Mouse (Mus musculus) MEL (cell line): ENCODE results near the gene Smurf1. TPM values are rescaled to one million over a fixed set of nuclear protein-coding genes. Genes with fewer than 3 reads are reported as not detected.

Experiments
- DNase-seq: peaks from one replicate; pipeline ENCODE4 v3.0.0; 2011; ENCODE audit warnings: low read depth, low spot score
- H3K27ac ChIP-seq: 2 replicates; pipeline ENCODE4 v1.5.1; 2012; ENCODE audit warnings: low read depth, mild to moderate bottlenecking, control low read depth, low read length, moderate library complexity; ENCODE audit not compliant: control insufficient read depth
- H3K27me3 ChIP-seq, 2 experiments: fragments of 150-350 bp in 1 of 2; sonication (generic) in 1 of 2; 2 replicates each; pipeline ENCODE4 v1.6.1; 2012; ENCODE audit warnings: low read length in 2 of 2, mild to moderate bottlenecking in 2 of 2, improper control_type of control experiment in 1 of 2, moderate library complexity in 1 of 2; ENCODE audit not compliant: insufficient read depth in 2 of 2, control insufficient read depth in 1 of 2
- H3K36me3 ChIP-seq, 2 experiments: 2 replicates each; pipeline ENCODE4 v1.6.1; 2012 to 2014; ENCODE audit warnings: low read length in 2 of 2, improper control_type of control experiment in 1 of 2, inconsistent platforms in 1 of 2, mild to moderate bottlenecking in 1 of 2; ENCODE audit not compliant: insufficient read depth in 2 of 2, control insufficient read depth in 1 of 2
- H3K4me1 ChIP-seq, 2 experiments: fragments of 150-350 bp in 1 of 2; sonication (generic) in 1 of 2; 2 replicates each; pipeline ENCODE4 v1.6.1; 2012; ENCODE audit warnings: low read length in 2 of 2, improper control_type of control experiment in 1 of 2, mild to moderate bottlenecking in 1 of 2; ENCODE audit not compliant: insufficient read depth in 2 of 2, control insufficient read depth in 1 of 2
- H3K4me3 ChIP-seq, 2 experiments: fragments of 150-350 bp in 1 of 2; sonication (generic) in 1 of 2; 2 replicates each; pipeline ENCODE4 v1.5.1; 2012; ENCODE audit warnings: low read depth in 2 of 2, low read length in 2 of 2, mild to moderate bottlenecking in 2 of 2, moderate library complexity in 2 of 2, control low read depth in 1 of 2, improper control_type of control experiment in 1 of 2; ENCODE audit not compliant: control insufficient read depth in 1 of 2, insufficient read depth in 1 of 2
- H3K79me2 ChIP-seq: 2 replicates; pipeline ENCODE4 v1.6.1; 2012; ENCODE audit warnings: mild to moderate bottlenecking, low read length, moderate library complexity; ENCODE audit not compliant: control insufficient read depth, poor library complexity, insufficient read depth
- H3K9ac ChIP-seq: 2 replicates; pipeline ENCODE4 v1.6.1; 2012; ENCODE audit warnings: low read depth, mild to moderate bottlenecking, control low read depth, low read length, moderate library complexity; ENCODE audit not compliant: control insufficient read depth, poor library complexity, severe bottlenecking
- H3K9me3 ChIP-seq: fragments of 150-350 bp; sonication (generic); replicated peaks from 2 replicates; pipeline ENCODE4 v1.6.1; 2012; ENCODE audit warnings: mild to moderate bottlenecking, low read length, improper control_type of control experiment, moderate library complexity; ENCODE audit not compliant: insufficient read depth
- E2F4 ChIP-seq: IDR thresholded peaks from 2 replicates; pipeline ENCODE4 v1.6.1; 2011; ENCODE audit warnings: low read depth, low read length, improper control_type of control experiment, borderline replicate concordance
- EP300 ChIP-seq, 2 experiments: IDR thresholded peaks; 2 replicates each; pipeline ENCODE4 v1.6.1; 2011; ENCODE audit warnings: improper control_type of control experiment in 2 of 2, low read length in 2 of 2, low read depth in 1 of 2, mild to moderate bottlenecking in 1 of 2
- HCFC1 ChIP-seq: IDR thresholded peaks from 2 replicates; pipeline ENCODE4 v1.6.1; 2012; ENCODE audit warnings: low read depth, mild to moderate bottlenecking, inconsistent platforms, low read length, improper control_type of control experiment, moderate library complexity
- JUND ChIP-seq: IDR thresholded peaks from 2 replicates; pipeline ENCODE4 v1.6.1; 2011; ENCODE audit warnings: low read depth, mild to moderate bottlenecking, improper control_type of control experiment, low read length
- MAFK ChIP-seq: IDR thresholded peaks from 2 replicates; pipeline ENCODE4 v1.6.1; 2011; ENCODE audit warnings: low read depth, mild to moderate bottlenecking, low read length, improper control_type of control experiment, borderline replicate concordance
- MAX ChIP-seq: IDR thresholded peaks from 2 replicates; pipeline ENCODE4 v1.6.1; 2011; ENCODE audit warnings: low read length, improper control_type of control experiment
- MEF2A ChIP-seq: IDR thresholded peaks from 2 replicates; pipeline ENCODE4 v1.6.1; 2014; ENCODE audit warnings: low read depth, mild to moderate bottlenecking, inconsistent platforms, low read length, improper control_type of control experiment; ENCODE audit not compliant: poor library complexity, insufficient replicate concordance, severe bottlenecking; ENCODE audit errors: extremely low read depth
- MYB ChIP-seq: IDR thresholded peaks from 2 replicates; pipeline ENCODE4 v1.6.1; 2011; ENCODE audit warnings: mild to moderate bottlenecking, low read depth, low read length, improper control_type of control experiment
- NRF1 ChIP-seq: IDR thresholded peaks from 2 replicates; pipeline ENCODE4 v1.6.1; 2014; ENCODE audit warnings: low read depth, mild to moderate bottlenecking, inconsistent platforms, low read length, improper control_type of control experiment, moderate library complexity; ENCODE audit not compliant: poor library complexity, insufficient read depth, severe bottlenecking
- POLR2A ChIP-seq, 2 experiments: IDR thresholded peaks; 2 replicates each; pipeline ENCODE4 v1.6.1; 2011 to 2012; ENCODE audit warnings: low read length in 2 of 2, mild to moderate bottlenecking in 2 of 2, control low read depth in 1 of 2, improper control_type of control experiment in 1 of 2, low read depth in 1 of 2, moderate library complexity in 1 of 2; ENCODE audit not compliant: control insufficient read depth in 1 of 2, insufficient read depth in 1 of 2, poor library complexity in 1 of 2
- POLR2AphosphoS2 ChIP-seq: IDR thresholded peaks from 2 replicates; pipeline ENCODE4 v1.6.1; 2011; ENCODE audit warnings: low read length, improper control_type of control experiment
- RCOR1 ChIP-seq: IDR thresholded peaks from 2 replicates; pipeline ENCODE4 v1.6.1; 2012; ENCODE audit warnings: low read depth, mild to moderate bottlenecking, inconsistent platforms, low read length, improper control_type of control experiment
- TAL1 ChIP-seq: IDR thresholded peaks from 2 replicates; pipeline ENCODE4 v1.6.1; 2012; ENCODE audit warnings: mild to moderate bottlenecking, inconsistent platforms, low read length, moderate library complexity, mixed read lengths
- TCF12 ChIP-seq: IDR thresholded peaks from 2 replicates; pipeline ENCODE4 v1.6.1; 2014; ENCODE audit warnings: low read depth, mild to moderate bottlenecking, inconsistent platforms, low read length, improper control_type of control experiment, moderate library complexity
- UBTF ChIP-seq: IDR thresholded peaks from 2 replicates; pipeline ENCODE4 v1.6.1; 2012; ENCODE audit warnings: low read depth, mild to moderate bottlenecking, inconsistent platforms, low read length, improper control_type of control experiment, moderate library complexity, borderline replicate concordance; ENCODE audit not compliant: insufficient read depth
- ZC3H11A ChIP-seq: IDR thresholded peaks from 2 replicates; pipeline ENCODE4 v1.6.1; 2012; ENCODE audit warnings: low read depth, mild to moderate bottlenecking, inconsistent platforms, low read length, improper control_type of control experiment
- ZKSCAN1 ChIP-seq: IDR thresholded peaks from 2 replicates; pipeline ENCODE4 v1.6.1; 2012; ENCODE audit warnings: low read depth, mild to moderate bottlenecking, inconsistent platforms, low read length, improper control_type of control experiment, moderate library complexity
- polyA plus RNA-seq, 2 experiments: library from polyadenylated mRNA; stranded (reverse) in 1 of 2; unstranded in 1 of 2; fragments of >175 nt in 1 of 2; fragments of >200 nt in 1 of 2; gene quantifications; 2 replicates each; pipeline versions ENCODE4 v1.2.1 to v1.2.4; 2012; ENCODE audit warnings: low replicate concordance in 2 of 2, low read depth in 1 of 2; ENCODE audit not compliant: insufficient read length in 2 of 2, insufficient read depth in 1 of 2, missing spikeins in 1 of 2
- total RNA-seq: library from RNA; depleted of rRNA; stranded (reverse); fragments of 300-350 nt; gene quantifications from 2 replicates; pipeline ENCODE4 v1.2.3, GENCODE M21; 2012

Gene Smurf1
- total and polyA plus RNA-seq, 3 experiments, result 4.0 to 10.6 TPM; not detected in 1

DNA sequence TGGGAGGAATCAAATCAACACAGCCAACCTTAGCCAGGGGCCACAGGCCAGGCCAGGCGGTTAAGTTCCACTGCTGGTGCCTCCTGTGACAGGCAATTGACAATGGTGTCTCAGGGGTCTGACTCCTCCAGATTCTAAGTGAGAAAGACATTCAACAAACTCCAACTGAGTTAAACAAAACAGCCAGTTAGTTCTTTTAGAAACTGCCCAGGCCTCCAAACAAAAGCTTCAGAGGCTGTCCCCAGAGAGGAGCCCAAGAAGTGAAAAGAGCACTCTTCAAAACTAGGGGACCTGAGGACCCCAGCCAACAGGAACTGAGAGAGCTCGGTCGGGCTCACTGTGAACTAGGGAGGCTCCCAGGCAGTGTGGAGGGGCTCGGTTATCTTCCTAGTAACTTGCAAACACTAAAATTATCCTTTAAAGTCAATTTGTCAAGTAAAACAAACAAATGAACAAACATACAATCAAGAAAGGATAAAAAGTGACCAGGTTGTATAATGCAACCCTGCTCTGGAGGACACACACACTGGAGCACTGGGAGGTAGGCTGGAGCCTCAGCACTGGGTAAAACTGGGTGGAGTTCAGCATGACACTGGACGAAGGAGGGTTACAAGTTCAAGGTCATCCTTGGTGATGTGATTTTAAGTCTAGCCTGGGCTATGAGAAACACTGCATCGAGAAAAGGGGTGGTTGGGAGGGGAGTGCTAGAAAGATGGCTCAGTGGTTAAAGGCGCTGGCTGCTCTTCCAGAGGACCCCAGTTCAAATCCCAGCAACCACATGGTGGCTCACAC lies 52.9 kb downstream of the Smurf1 start:
- no peaks in the 10 kb centered on the region for H3K9me3 ChIP-seq
- TF ChIP-seq MEF2A, result no peak
- no peak for TF ChIP-seq MAX
- no peak for TF ChIP-seq UBTF
- TF ChIP-seq ZC3H11A, result no peak
- TF ChIP-seq POLR2A (IDR thresholded peaks at IDR 0.05; ENCODE audit: control insufficient read depth in 1 of 2, insufficient read depth in 1 of 2, low read depth in 1 of 2, low read length in 2 of 2, poor library complexity in 1 of 2), result no peak
- TF ChIP-seq TCF12, result no peak
- no peak for TF ChIP-seq JUND
- no peak for TF ChIP-seq TAL1
- TF ChIP-seq NRF1, result no peak
- H3K27me3 ChIP-seq, result no peaks in the 10 kb centered on the region
- no peak overlapping the region for H3K4me3 ChIP-seq
- H3K79me2 ChIP-seq, result no peaks in the 10 kb centered on the region
- no peak for DNase-seq
- H3K4me1 ChIP-seq, result no peaks in the 10 kb centered on the region
- H3K27ac ChIP-seq, result no peak overlapping the region
- no peaks in the 10 kb centered on the region for H3K36me3 ChIP-seq
- H3K9ac ChIP-seq, result no peak overlapping the region

DNA sequence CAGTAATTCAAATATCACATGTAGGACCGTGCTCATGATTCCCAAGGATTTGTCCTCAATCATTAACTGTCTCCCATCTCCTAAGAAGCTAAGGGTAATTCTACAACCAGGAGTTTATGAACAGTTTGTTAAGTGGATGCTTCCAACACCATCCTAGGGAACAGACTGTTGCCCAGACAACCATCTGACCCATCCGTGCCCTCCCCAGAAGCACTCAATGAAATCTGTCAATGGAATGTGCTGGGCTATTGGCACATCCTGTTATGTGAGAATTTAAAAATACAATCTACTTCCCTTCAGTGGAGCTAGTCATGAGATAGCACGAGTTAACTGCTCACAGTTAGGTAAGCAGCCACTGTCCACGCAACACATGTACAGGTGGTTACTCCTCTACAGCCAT lies 56.1 kb downstream of the Smurf1 start:
- H3K79me2 ChIP-seq, result no peaks in the 10 kb centered on the region
- TF ChIP-seq E2F4, result no peak
- TF ChIP-seq ZC3H11A, result no peak
- TF ChIP-seq UBTF, result no peak
- TF ChIP-seq MEF2A, result no peak
- TF ChIP-seq MYB, result no peak
- no peak for TF ChIP-seq MAFK
- TF ChIP-seq NRF1, result no peak
- TF ChIP-seq POLR2A (IDR thresholded peaks at IDR 0.05; ENCODE audit: control insufficient read depth in 1 of 2, insufficient read depth in 1 of 2, low read depth in 1 of 2, low read length in 2 of 2, poor library complexity in 1 of 2), result no peak
- no peak for TF ChIP-seq RCOR1
- no peak for TF ChIP-seq ZKSCAN1
- no peak for TF ChIP-seq EP300 (IDR thresholded peaks at IDR 0.05; ENCODE audit: low read depth in 1 of 2, low read length in 2 of 2)
- no peak for TF ChIP-seq MAX
- TF ChIP-seq HCFC1, result no peak
- no peak for TF ChIP-seq POLR2AphosphoS2
- no peak for TF ChIP-seq TCF12
- no peaks in the 10 kb centered on the region for H3K27me3 ChIP-seq
- no peak overlapping the region for H3K27ac ChIP-seq
- no peak overlapping the region for H3K4me3 ChIP-seq
- no peak overlapping the region for H3K9ac ChIP-seq
- H3K9me3 ChIP-seq, result no peaks in the 10 kb centered on the region
- no peaks in the 10 kb centered on the region for H3K4me1 ChIP-seq
- no peak for DNase-seq
- no peaks in the 10 kb centered on the region for H3K36me3 ChIP-seq
